Mouse (Mus musculus): Measurements from ENCODE around the gene Acadm.

The Acadm gene

DNA sequence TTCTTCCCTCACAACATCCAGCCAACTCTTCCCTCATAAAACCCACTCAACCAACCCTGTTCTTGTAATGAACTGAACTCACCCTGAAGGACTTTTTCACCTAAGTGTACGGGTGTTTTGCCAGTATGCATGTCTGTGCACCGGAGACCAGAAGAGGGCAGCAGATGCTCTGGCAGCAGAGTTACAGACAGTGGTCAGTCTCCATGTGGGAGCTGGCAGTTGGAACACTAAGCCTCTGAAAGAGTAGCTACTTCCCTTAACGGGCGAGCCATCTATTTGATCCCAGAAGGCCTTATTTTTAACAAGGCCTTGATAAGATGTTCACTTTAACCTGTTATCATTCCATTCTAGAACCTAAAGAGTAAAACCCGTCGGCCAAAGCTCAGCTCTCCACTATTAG is 39.8 kb downstream of the Acadm start:
- DNase-seq (ENCODE audit: low spot score in 2 of 2), result peak in 1 of 2 experiments; percentile 17

DNA sequence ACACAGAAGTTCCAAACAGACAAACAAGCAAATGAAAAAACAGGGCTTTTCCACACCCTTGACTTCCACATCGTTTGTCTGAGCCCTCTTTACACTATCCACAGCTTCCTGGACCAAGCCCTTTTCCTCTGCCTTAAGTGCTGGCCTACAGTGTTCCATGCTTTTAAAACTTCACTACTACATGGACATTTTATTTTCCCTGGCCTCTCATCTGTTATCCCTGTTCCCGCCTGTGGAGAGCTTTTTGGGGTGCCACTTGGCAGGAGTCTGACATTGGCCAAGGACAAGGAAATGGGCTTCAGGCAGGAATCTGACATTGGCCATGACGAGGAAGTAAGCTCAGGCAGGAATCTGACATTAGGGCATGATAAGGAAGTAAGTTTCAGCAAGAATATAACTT is 41.8 kb downstream of the Acadm start:
- no peak for DNase-seq (ENCODE audit: low spot score in 2 of 2)

- DNase-seq (ENCODE audit: low spot score in 2 of 2), result no peak
Observed at GRCm38 (mm10) chr3:153901904-153902303, 42.5 kb downstream of the Acadm start.

GRCm38 (mm10) chr3:153897216-153897615 is 47.2 kb downstream of the Acadm start:
- DNase-seq (ENCODE audit: low spot score in 2 of 2), result no peak

DNA sequence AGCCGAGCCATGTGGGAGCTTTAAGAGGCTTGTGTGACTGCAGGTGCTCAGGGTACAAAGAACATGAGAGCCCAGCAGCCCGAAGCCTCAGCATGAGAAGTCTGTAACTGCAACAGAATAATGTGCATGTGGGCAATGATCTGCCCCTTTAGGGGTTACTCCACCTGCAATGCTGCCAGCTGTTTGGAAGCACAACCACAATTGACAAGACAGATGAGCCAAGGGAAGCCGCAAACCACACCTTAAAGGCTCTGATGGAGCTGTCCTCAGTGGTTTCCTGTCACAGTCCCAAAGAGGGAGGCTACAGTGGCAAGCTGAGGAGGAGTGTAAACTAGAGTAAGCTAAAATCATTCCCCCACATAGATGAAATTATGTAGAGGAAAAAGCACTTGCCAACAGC is 49.0 kb downstream of the Acadm start:
- no peak for DNase-seq (ENCODE audit: low spot score in 2 of 2)

DNA sequence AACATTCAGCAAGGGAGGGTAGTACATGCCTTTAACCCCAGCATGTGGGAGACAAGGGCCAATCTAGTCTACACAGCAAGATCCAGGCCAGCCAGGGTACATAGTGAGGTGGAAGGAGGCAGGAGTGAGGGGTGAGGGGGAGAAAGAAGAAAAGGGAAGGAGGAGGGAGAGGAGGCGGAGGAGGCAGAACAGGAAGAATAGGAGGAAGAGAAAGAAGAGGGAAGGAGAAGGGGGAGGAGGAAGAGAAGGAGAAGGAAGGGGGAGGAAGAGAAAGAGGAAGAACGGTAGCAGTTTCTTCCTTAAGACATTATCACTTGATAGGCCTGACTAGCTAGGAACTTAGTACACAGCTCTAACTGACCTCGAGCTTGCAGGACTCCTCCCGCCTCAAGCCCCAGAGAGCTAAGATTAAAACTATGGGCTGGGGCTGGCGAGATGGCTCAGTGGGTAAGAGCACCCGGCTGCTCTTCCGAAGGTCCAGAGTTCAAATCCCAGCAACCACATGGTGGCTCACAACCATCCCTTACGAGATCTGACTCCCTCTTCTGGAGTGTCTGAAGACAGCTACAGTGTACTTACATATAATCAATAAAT is 55.1 kb downstream of the Acadm start:
- no peak for DNase-seq (ENCODE audit: low spot score in 2 of 2)

DNA sequence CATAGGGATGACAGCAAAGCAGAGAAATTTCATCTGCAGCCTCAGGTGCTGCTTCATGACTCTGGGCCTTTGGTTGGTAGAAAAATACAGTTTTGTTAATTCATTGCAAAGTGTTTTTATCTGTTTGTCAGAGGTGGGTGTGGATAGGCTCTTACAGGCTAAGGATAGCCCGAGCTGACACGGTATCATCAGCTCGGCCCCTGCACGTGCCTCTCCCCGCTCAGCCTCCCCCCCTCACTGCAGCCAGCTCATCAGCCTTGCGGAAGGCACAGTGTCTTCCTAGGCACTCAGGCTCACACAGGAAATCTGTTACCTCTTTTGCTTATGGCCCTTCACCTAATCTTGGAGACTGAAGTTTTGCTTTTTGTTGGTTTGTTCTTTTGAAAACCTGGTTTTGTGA is 56.3 kb downstream of the Acadm start:
- DNase-seq (ENCODE audit: low spot score in 2 of 2), result no peak

DNA sequence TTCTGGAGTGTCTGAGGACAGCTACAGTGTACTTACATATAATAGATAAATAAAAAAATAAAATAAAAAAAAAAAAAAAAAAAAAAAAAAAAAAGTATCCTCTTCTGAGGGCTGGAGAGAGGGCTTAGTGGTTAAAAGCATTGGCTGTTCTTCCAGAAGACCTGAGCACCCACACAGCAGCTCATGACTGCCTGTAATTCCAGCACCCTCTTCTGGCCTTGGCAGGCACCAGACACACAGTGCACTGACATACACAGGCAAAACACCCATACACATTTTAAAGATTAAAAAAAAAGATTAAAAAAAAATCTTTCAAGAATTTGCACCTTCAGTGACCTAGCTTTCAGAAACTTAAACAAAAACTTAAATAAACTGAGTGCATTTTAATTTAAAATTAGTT is 58.1 kb downstream of the Acadm start:
- DNase-seq (ENCODE audit: low spot score in 2 of 2), result no peak

Data from urinary bladder, postnatal 36 days (tissue).